Mouse (Mus musculus) thymus, postnatal 10 days (tissue): ENCODE results near the gene Pdcd1lg2.

Experiments used
- DNase-seq, 2 experiments: peaks; one replicate each; pipeline ENCODE4 v3.0.0; 2021; ENCODE audit warnings: low spot score in 2 of 2

Gene Pdcd1lg2

GRCm38 (mm10) chr19:29418661-29419115, 8.0 kb downstream of the Pdcd1lg2 start:
- peak; percentile 42 to 46 for DNase-seq

GRCm38 (mm10) chr19:29419506-29419905, 8.8 kb downstream of the Pdcd1lg2 start:
- no peak for DNase-seq

DNA sequence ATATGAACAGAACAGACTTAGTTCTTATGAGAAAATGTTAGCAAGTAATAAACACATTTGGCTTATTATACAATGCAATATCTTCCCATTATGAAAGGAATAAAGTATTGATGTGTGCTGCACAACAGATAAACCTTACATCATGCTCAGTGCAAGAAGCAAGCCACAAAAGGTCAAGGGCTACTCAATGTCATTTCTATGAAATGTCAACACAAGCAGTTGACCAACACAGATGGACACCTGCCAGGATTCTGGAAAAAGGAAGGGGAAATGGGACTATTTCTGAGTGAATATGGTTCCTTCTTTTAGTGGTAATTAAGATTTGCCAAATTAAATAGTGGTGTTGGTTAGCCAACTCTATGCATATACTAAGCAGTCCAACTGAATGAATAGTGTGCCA, 9.2 kb downstream of the Pdcd1lg2 start:
- no peak for DNase-seq

DNA sequence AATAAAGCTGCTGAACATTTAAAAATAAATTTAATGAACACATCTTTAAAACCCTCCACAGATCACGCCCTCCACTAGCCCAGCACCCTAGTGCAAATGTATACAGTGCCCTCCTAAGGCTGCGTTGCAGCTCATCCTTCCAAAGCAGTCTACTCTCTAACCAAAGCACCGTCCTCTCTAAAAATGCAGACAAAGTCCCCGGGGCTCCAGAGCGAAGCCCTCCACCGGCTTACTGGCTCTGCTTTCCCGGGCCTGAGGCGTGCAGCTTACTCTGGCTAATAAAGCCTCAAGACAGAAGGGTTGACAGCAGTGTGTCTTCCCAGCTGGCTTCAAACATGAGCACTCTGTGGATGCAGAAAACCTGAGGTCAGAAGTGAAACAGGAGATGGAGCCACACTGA, 9.7 kb downstream of the Pdcd1lg2 start:
- DNase-seq: no peak

GRCm38 (mm10) chr19:29422013-29422645, 11.4 kb downstream of the Pdcd1lg2 start:
- no peak for DNase-seq

- no peak for DNase-seq
Measured at GRCm38 (mm10) chr19:29422796-29423195, 12.1 kb downstream of the Pdcd1lg2 start.

- DNase-seq: no peak
Measured at GRCm38 (mm10) chr19:29430516-29430915, 19.8 kb downstream of the Pdcd1lg2 start.

- DNase-seq: no peak
Measured at GRCm38 (mm10) chr19:29430953-29431352, 20.2 kb downstream of the Pdcd1lg2 start.

DNA sequence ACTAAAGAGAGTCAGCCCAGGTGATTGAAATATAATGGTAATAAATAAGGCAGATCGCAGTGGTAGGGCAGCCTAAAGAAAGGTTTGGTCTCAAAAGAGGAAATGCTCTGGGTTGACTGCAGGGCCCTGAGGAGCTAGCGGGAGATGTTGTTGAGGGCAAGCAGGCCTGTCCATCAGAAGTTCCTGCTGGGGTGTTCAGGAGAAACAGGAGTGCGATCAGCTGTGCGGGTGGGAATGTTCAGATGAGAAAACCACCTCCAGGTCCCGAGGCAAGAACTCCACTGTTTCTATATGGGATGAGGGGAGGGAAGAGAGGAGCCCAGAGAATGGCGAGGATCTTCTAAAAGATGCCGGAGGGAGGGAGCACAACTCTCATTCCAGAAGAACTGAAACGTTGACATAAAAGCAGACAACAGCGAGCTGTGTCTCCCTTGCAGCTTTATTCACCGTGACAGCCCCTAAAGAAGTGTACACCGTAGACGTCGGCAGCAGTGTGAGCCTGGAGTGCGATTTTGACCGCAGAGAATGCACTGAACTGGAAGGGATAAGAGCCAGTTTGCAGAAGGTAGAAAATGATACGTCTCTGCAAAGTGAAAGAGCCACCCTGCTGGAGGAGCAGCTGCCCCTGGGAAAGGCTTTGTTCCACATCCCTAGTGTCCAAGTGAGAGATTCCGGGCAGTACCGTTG, 26.2 kb downstream of the Pdcd1lg2 start:
- no peak for DNase-seq

- DNase-seq: no peak
Measured at GRCm38 (mm10) chr19:29437849-29438248, 27.1 kb downstream of the Pdcd1lg2 start.

GRCm38 (mm10) chr19:29439242-29439641, 28.5 kb downstream of the Pdcd1lg2 start:
- no peak for DNase-seq

GRCm38 (mm10) chr19:29442492-29442891, 31.8 kb downstream of the Pdcd1lg2 start:
- no peak for DNase-seq

DNA sequence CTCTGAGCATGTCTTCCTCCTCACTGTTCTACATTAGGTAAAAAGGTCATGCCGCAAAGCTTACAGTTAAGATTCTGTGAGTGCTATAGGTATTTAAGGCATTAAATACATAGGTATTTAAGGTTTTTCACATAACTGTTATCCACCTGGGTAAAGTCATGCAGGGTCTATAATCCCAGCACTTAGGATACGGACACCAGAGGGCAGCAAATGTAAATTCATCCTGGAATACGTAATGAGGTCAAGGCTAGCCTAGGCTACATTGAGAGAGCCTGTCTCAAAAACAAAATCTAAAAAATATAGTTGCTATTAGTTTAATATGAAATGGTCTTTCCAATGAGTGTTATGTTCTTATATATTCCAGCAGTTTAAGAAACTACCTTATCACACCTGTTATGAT, 33.6 kb downstream of the Pdcd1lg2 start:
- DNase-seq: no peak

GRCm38 (mm10) chr19:29448373-29448772, 37.7 kb downstream of the Pdcd1lg2 start:
- DNase-seq: no peak

GRCm38 (mm10) chr19:29450376-29450775, 39.7 kb downstream of the Pdcd1lg2 start:
- no peak for DNase-seq

GRCm38 (mm10) chr19:29454141-29454601, 43.5 kb downstream of the Pdcd1lg2 start:
- DNase-seq: peak; percentile 36 to 42

DNA sequence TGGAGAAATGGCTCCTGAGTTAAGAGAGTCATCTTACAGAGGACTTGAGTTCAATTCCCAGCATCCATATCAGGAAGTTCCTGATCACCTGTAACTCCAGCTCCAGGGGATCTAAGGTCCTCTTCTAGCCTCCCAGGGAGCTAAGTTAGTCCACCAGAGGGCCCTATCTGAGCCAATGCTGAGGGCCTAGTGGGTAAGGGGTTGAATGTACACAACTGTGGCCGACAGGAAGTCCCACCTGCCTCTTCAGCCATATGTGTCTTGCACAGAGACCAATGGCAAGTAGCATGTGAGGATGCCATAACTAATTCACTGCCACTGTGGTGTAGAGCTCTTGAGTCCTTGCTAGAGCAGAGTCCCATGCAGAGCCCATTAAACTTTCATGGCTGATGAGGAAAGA, 44.4 kb downstream of the Pdcd1lg2 start:
- DNase-seq: no peak

GRCm38 (mm10) chr19:29457982-29458381, 47.3 kb downstream of the Pdcd1lg2 start:
- no peak for DNase-seq

DNA sequence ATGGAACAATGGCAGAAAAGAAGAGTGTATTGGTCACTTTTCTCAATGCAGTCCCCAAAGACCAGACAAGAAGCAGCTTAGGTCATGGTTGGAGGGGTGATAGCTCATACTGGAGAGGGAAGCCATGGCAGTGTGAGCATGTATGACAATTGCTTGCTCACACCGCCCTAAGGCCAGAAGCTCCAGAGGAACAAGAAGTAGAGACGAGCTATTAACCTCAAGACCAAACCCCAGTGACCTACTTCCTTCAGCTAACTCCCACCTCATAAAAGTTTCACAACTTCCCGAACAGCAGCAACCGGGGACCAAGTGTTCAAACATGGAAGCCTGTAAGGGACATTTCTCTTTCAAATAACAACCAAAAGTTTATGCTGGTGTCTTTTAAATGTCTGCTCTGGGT, 51.7 kb downstream of the Pdcd1lg2 start:
- DNase-seq: no peak

- no peak for DNase-seq
Measured at GRCm38 (mm10) chr19:29463645-29464395, 53.1 kb downstream of the Pdcd1lg2 start.

GRCm38 (mm10) chr19:29466819-29467218, 56.1 kb downstream of the Pdcd1lg2 start:
- DNase-seq: peak in 1 of 2 experiments; percentile 18

GRCm38 (mm10) chr19:29468941-29469685, 58.4 kb downstream of the Pdcd1lg2 start:
- no peak for DNase-seq
